Mouse (Mus musculus): ENCODE measurements around the gene Cux1. TPM values are rescaled to one million over a fixed set of nuclear protein-coding genes. Genes with fewer than 3 reads are reported as not detected.

The Cux1 gene
- total RNA-seq, 2 experiments from 2014 or later, result 97.4 to 110 TPM

GRCm38 (mm10) chr5:136510609-136511008, 56.7 kb downstream of the Cux1 start:
- no peak for DNase-seq

- no peak for DNase-seq
Observed at GRCm38 (mm10) chr5:136507629-136508028, 59.7 kb downstream of the Cux1 start.

DNA sequence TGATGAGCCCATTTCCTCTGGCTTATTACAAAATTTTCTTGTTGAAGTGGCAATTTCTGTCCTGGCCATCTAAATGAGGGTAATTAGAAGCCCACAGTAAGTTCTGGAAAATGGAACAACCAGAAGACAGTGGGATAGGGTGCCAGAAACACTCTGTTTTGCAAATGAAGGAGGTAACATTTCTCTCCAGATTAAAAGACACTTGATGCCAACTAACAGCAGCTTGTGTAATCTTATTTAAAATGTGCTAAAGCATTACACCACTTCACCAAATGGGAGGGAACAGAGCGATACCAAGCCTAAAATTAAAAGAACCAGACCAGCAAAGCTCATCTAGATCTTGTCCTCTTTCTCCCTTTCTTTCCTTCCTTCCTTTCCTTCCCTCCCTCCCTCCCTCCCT, 61.0 kb downstream of the Cux1 start:
- DNase-seq, result no peak

DNA sequence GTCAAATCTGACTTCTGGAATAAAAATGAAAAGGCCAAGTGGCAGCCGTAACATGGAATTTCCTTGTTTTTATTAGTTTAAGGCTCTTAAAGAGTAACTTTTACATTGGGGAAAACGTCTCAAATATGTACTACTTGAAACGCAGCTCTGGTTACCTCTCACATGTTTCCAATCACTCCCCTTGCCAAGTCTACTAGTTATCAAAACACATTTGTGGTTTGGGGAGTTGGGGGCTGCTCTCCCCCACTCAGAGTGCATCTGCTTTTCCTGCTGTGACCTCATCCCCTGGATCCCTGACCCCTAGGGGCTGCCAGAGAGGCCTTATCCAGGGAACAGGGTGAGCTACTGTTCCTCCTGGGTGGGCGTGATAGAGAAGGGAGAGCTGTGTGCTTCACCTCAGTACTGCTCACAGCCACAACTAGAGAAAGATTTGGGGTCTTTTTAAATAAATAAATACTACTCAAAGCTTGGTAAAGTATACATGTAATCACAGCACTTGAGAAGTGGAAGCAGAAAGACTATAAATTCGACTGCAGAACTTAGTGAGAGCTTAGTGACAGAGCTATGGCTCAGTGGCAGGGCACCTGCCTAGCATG, 64.7 kb downstream of the Cux1 start:
- DNase-seq, result no peak

- DNase-seq, result peak; percentile 27 to 33
Observed at GRCm38 (mm10) chr5:136500307-136500871, 66.9 kb downstream of the Cux1 start.

DNA sequence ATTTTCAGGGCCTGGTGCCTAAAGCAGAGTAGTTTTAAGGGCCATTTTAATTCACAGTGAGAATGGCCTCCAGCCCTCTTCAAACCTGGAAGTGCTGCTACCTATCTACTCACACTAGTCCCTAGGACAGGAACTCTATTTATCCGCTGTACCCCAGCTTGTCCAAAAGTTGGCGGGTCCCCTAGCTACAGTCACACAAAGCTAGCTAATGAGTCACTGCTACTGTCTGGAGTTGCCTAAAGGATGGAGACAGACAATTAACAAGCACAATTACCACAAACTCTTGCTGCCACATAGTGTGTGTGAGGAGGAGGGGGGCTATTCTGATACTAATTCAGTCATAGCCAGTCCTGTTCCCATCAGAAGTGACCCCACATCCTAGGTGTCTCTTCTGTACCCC, 68.0 kb downstream of the Cux1 start:
- DNase-seq, result no peak

- no peak for DNase-seq
Observed at GRCm38 (mm10) chr5:136498741-136499140, 68.5 kb downstream of the Cux1 start.

DNA sequence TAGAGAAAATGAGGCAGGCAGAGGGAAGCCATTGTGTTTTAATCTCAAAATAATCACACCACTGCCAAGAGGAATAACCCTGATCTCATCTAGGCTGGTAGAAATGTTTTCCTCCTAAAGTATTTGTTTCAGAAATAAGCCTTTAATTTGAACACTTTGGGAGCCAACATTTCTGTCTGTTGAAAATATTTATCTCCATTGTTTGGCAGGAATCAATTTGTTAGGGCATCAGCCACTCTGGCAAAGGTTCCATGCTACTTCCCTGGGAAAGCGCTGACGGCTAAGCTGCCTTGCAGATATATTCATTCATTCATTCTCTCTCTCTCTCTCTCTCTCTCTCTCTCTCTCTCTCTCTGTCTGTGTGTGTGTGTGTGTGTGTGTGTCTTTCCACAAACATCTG, 70.0 kb downstream of the Cux1 start:
- DNase-seq, result no peak

DNA sequence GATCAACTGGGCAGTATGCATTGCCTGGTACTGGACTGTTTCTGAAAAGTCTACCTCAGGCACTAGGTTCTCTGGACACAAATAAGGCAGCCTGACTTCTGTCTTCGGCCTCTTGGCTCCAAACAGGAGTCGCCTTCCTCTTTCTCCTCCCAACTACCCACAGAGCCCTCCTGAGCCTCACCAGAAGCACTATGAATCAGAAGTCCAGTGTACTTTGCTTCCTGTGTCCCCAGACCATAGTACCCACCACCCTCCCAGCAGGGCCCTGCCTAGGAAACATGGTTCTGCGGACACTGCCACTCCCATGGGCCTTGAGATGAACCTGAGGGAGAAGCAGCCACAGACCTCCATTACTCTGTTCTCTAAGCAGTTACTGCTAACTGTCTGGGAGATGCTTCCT, 71.7 kb downstream of the Cux1 start:
- no peak for DNase-seq

- no peak for DNase-seq
Observed at GRCm38 (mm10) chr5:136494927-136495326, 72.4 kb downstream of the Cux1 start.

GRCm38 (mm10) chr5:136494288-136494687, 73.0 kb downstream of the Cux1 start:
- no peak for DNase-seq

DNA sequence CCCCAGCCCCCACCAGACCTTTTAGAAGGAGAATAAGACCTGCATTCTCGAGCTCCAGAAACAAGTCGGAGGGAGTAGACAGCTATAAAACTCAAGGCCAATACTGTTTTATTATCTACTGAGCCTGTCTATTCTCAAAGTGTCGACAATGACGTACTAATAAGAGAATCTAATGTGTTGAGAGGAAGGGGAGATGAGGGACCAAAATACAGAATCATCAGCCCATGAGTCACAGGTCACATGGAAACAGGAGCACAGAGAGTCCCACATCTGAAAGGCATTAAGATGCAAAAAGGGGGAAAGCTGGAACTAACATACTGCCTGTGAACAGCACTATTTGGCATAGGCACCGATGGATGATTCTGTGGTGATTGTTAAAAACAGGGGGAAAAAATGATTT, 77.8 kb downstream of the Cux1 start:
- no peak for DNase-seq

- DNase-seq, result no peak
Observed at GRCm38 (mm10) chr5:136488721-136489120, 78.6 kb downstream of the Cux1 start.

DNA sequence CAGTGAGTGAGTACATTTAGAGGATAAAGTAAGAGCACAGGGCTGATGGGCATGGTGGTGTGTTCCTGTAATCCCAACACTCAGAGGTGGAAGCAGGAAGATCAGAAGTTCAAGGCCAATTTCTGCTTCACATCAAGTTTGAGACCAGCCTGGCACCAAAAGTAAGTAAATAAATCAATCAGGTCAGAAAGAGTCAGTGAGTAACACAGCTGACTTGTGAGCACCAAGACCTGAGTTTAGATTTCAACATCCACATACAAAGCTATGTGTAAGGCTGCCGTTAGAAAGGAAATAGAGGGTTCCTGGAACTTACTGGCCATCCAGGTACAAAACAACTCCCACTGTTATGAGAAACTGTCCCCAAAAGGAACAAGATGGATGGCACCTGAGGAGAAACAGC, 79.1 kb downstream of the Cux1 start:
- DNase-seq, result no peak

DNA sequence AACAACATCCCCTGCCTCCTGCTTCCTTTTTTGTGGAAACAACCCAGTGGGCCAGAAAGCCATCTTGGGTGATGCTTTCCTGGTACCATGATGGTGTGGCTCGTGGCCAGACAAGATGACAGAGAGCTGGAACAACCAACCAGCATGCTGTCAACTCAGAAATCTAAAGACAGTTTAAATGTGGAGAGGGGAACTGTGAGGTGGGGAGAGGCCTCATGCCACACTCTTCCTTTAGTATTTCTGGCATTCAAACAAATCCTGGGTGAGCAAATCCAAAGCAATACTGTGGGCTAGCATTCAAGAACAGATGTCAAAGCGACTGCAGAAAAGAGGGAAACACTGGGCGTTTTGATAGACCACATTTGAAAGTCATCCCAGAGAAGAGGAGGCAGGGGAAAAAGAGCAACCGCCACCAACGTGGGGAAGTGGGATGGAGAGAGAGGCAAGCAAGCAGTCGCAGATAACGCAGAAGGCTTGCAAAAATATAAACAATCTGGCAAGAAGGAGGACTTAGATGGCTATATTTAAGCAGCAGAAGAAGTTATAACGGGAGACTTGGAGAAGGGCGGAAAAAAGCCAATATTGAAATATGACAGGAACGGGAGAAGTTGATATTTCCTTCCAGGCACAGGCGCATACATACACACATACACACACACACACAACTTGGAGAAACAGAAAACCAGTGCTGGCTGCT, 79.7 kb downstream of the Cux1 start:
- no peak for DNase-seq

DNA sequence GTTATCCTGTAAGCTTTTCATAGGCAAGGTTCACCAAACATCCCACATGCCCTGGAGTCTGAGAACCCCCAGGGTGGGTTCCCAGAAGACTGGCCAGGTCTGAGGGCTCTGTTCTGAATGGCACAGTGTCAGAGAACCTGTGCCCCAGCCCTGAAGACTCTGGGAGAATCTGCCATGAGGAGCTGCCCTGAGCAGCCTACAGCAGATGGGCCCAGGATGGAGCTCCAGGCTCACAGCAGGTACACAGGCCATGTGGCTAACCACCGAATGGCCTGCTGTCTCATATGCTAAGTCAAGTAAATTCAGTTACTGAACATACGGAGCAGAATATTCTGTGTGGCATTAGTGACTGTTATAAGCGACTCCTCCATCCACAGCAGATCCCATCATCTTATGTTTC, 80.9 kb downstream of the Cux1 start:
- DNase-seq, result no peak

DNA sequence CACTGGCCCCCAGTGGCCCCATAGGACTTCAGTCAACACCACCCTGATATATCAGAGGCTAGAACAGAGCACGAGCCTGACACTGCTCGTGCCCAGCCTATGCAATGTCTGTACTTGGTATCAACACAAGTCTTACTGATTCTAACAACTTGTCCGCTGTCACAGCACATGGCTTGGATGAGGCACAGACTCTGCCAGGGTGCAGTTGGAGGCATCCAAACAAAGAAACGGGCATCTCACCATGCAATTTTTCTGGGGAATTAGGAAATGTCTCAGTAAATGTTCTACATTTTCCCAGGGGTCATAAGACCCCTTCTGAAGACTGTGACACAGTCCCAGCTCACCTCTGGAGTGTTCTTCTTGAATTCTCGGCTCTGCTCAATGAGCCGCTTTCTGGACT, 81.9 kb downstream of the Cux1 start:
- DNase-seq, result no peak

GRCm38 (mm10) chr5:136482434-136482833, 84.9 kb downstream of the Cux1 start:
- DNase-seq, result no peak

- peak; percentile 71 to 79 for DNase-seq
Observed at GRCm38 (mm10) chr5:136480541-136480940, 86.7 kb downstream of the Cux1 start.

DNA sequence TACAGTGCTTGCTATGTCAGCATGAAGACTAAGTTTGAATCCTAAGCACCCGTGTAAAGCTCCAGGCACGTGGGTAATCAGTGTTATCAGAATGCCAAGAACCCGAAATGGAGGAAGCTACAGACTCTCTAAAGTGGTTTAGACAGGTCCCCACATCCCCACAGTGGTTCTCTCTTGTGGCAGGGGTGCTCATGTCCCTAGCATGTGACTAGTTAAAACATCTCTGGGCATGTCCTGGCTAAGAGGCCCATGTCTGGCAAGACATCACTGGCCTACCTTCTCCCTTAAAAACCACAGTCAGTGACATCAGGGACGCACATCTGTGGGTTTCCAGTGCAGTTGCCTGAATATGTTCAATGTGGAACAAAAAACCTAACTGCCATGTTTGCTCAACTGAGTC, 87.5 kb downstream of the Cux1 start:
- no peak for DNase-seq

- DNase-seq, result no peak
Observed at GRCm38 (mm10) chr5:136479024-136479763, 88.1 kb downstream of the Cux1 start.

DNA sequence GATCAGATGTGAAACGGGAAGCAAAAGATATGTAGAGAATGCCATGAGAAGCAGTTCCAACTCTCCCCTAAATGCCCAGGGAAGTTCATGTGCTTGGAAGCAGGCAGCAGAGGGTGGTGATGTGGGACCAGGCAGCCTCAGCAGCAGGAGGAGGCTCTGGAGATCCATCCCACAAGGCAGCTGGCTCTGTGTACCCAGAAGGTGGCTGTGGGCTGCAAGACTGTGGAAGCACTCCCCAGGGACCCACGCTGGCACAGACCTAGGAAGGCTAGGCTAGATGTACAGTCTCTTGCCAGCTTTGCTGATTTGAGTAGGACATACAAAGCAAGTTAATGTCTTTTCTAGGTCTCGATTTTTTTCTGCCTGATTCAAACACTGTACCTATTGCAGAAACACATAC, 91.0 kb downstream of the Cux1 start:
- DNase-seq, result peak in 1 of 2 experiments; percentile 62

GRCm38 (mm10) chr5:136475161-136475560, 92.1 kb downstream of the Cux1 start:
- DNase-seq, result no peak

Data from adrenal gland, postnatal 36 days (tissue).